Mouse (Mus musculus) heart, postnatal 0 days (tissue): ENCODE results near the gene Myo9a. TPM values are rescaled to one million over a fixed set of nuclear protein-coding genes. Genes with fewer than 3 reads are reported as not detected.

Source experiments
- ATAC-seq: fragments of 200-750 bp; cut with Nextera tagmentation; 2 replicates; pipeline ENCODE4 v1.8.0; 2017; ENCODE audit warnings: low read depth, moderate number of reproducible peaks, moderate library complexity; ENCODE audit not compliant: insufficient read depth
- DNase-seq: peaks from one replicate; pipeline ENCODE4 v3.0.0-alpha.2; 2016; ENCODE audit warnings: low spot score
- H3K27ac ChIP-seq: fragments of 300-500 bp; sonication (generic); 2 replicates; pipeline ENCODE4 v1.5.1; 2014; ENCODE audit warnings: low read depth, mild to moderate bottlenecking
- H3K27me3 ChIP-seq: fragments of 300-500 bp; sonication (generic); 2 replicates; pipeline ENCODE4 v1.6.1; 2014; ENCODE audit warnings: low read length, mixed read lengths; ENCODE audit not compliant: control insufficient read depth, insufficient read depth
- H3K36me3 ChIP-seq: fragments of 300-500 bp; sonication (generic); replicated peaks from 2 replicates; pipeline ENCODE4 v1.6.1; 2014; ENCODE audit warnings: low read length, mixed read lengths; ENCODE audit not compliant: control insufficient read depth, insufficient read depth
- H3K4me1 ChIP-seq: fragments of 300-500 bp; sonication (generic); 2 replicates; pipeline ENCODE4 v1.6.1; 2014; ENCODE audit warnings: antibody characterized with exemption; ENCODE audit not compliant: control insufficient read depth, insufficient read depth
- H3K4me2 ChIP-seq: fragments of 300-500 bp; sonication (generic); 2 replicates; pipeline ENCODE4 v1.6.1; 2014; ENCODE audit warnings: low read depth, mild to moderate bottlenecking, low read length, moderate library complexity
- H3K4me3 ChIP-seq: fragments of 300-500 bp; sonication (generic); 2 replicates; pipeline ENCODE4 v1.5.1; 2014; ENCODE audit warnings: low read depth, low read length
- H3K9ac ChIP-seq: fragments of 300-500 bp; sonication (generic); replicated peaks from 2 replicates; pipeline ENCODE4 v1.6.1; 2014; ENCODE audit warnings: low read depth, low read length, mixed read lengths
- H3K9me3 ChIP-seq: fragments of 300-500 bp; sonication (generic); replicated peaks from 2 replicates; pipeline ENCODE4 v1.6.1; 2016; ENCODE audit warnings: low read length; ENCODE audit not compliant: control insufficient read depth
- CTCF ChIP-seq: IDR thresholded peaks from 2 replicates; pipeline ENCODE4 v1.5.1; 2016; ENCODE audit warnings: antibody characterized with exemption, control low read depth, low read depth
- EP300 ChIP-seq: IDR thresholded peaks from 2 replicates; pipeline ENCODE4 v1.6.1; 2016; ENCODE audit warnings: antibody characterized with exemption, low read depth
- WGBS: fragments of 180-500 bp; shearing (Covaris S2); extraction: QIAGEN DNeasy Blood & Tissue Kit; methylation state at CpG from one replicate; pipeline ENCODE4 v1.1.7; 2014; 5-methylcytosine and 5-hydroxymethylcytosine counted together
- polyA plus RNA-seq: library from polyadenylated mRNA; unstranded; fragments of >200 nt; fragmentation: Nextera tagmentation; extraction: Ambion mirVana; gene quantifications from 2 replicates; pipeline ENCODE4 v1.2.1, GENCODE M21; 2015
- total RNA-seq: library from RNA; depleted of rRNA; stranded (reverse); fragments of >200 nt; gene quantifications from 2 replicates; pipeline ENCODE4 v1.2.3, GENCODE M21; 2014; ENCODE audit warnings: low replicate concordance

Gene Myo9a
- total and polyA plus RNA-seq, 2 experiments from 2014 or later, result 4.5 to 12.2 TPM

DNA sequence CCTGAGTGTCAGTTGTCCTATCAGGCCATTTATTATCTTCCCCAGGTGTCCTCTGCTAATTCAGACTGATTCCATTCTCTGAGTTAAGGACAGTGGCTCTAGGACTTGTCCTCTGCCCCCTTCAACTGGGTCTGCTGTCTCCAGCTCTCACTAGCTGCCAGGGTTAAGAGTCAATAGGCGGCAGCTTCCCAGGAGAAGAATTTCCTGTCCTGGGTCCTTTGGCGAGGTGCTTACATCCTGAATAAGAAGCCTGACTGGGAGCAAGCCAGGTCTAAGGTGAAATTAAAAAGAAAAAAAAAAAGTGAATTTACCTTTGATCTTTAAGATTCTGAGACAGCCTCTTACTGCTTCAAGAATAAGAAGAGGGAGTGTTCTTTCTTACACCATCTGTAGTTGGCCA lies 189.0 kb downstream of the Myo9a start:
- ATAC-seq, result no peak
- Histone ChIP-seq H3K9me3 (no peaks in the 10 kb centered on the region), H3K27ac (no peak overlapping the region), H3K27me3 (no peaks in the 10 kb centered on the region), H3K4me1 (peaks cover 6% of the 10 kb centered on the region; the same call in 1 of the 2 replicates), H3K4me3 (no peak overlapping the region), H3K36me3 (no peaks in the 10 kb centered on the region), H3K4me2 (no peak overlapping the region), H3K9ac (no peak overlapping the region)
- no peak for TF ChIP-seq EP300
- no peak for TF ChIP-seq CTCF
- WGBS, result 59% methylated on average over 2 of the region's 2 CpGs
- no peak for DNase-seq

GRCm38 (mm10) chr9:59940913-59941884 lies 190.5 kb downstream of the Myo9a start:
- WGBS, result 54% methylated on average over 10 of the region's 12 CpGs
- no peak for DNase-seq
- TF ChIP-seq EP300 (no peak), CTCF (no peak)
- H3K4me2 ChIP-seq, result no peak overlapping the region
- H3K27ac ChIP-seq, result no peak overlapping the region
- H3K9ac ChIP-seq, result no peak overlapping the region
- H3K4me3 ChIP-seq, result no peak overlapping the region
- no peaks in the 10 kb centered on the region for H3K9me3 ChIP-seq
- H3K4me1 ChIP-seq, result peaks cover 6% of the 10 kb centered on the region; the same call in 1 of the 2 replicates
- H3K27me3 ChIP-seq, result no peaks in the 10 kb centered on the region
- no peaks in the 10 kb centered on the region for H3K36me3 ChIP-seq
- no peak for ATAC-seq

- Histone ChIP-seq H3K27me3 (no peaks in the 10 kb centered on the region), H3K4me3 (no peak overlapping the region), H3K4me1 (peaks cover 6% of the 10 kb centered on the region; the same call in 1 of the 2 replicates), H3K9ac (no peak overlapping the region), H3K4me2 (no peak overlapping the region), H3K9me3 (no peaks in the 10 kb centered on the region), H3K27ac (no peak overlapping the region), H3K36me3 (no peaks in the 10 kb centered on the region)
- TF ChIP-seq EP300, result no peak
- TF ChIP-seq CTCF, result no peak
- ATAC-seq (no peak; the same call in 1 of the 2 replicates), DNase-seq (no peak)
- WGBS, result 15% methylated on average over 9 of the region's 9 CpGs
These were observed 191.2 kb downstream of the Myo9a start for GRCm38 (mm10) chr9:59941885-59942350.

GRCm38 (mm10) chr9:59942501-59943085 lies 191.9 kb downstream of the Myo9a start:
- no peak for ATAC-seq
- no peak overlapping the region for H3K27ac ChIP-seq

GRCm38 (mm10) chr9:59943826-59944225 lies 193.1 kb downstream of the Myo9a start:
- H3K9me3 ChIP-seq, result no peaks in the 10 kb centered on the region
- ATAC-seq, result no peak

More at GRCm38 (mm10) chr9:59942501-59943085, 191.9 kb downstream of the Myo9a start:
- TF ChIP-seq EP300, result no peak
- no peak for TF ChIP-seq CTCF
- Histone ChIP-seq H3K4me1 (peaks cover 6% of the 10 kb centered on the region; the same call in 1 of the 2 replicates), H3K4me3 (no peak overlapping the region), H3K36me3 (no peaks in the 10 kb centered on the region), H3K9ac (no peak overlapping the region), H3K4me2 (no peak overlapping the region), H3K27me3 (no peaks in the 10 kb centered on the region), H3K9me3 (no peaks in the 10 kb centered on the region)
- DNase-seq, result no peak
- WGBS, result 41% methylated on average over 5 of the region's 5 CpGs

More at GRCm38 (mm10) chr9:59943826-59944225, 193.1 kb downstream of the Myo9a start:
- Histone ChIP-seq H3K4me3 (no peak overlapping the region), H3K4me2 (no peak overlapping the region), H3K9ac (no peak overlapping the region), H3K4me1 (peaks cover 6% of the 10 kb centered on the region; the same call in 1 of the 2 replicates), H3K36me3 (no peaks in the 10 kb centered on the region), H3K27ac (no peak overlapping the region), H3K27me3 (no peaks in the 10 kb centered on the region)
- no peak for DNase-seq
- no peak for TF ChIP-seq CTCF
- TF ChIP-seq EP300, result no peak
- 91% methylated on average over 6 of the region's 6 CpGs for WGBS
